Mouse (Mus musculus) midbrain, embryonic 13.5 days (tissue): ENCODE data around the gene A930033H14Rik. TPM values are rescaled to one million over a fixed set of nuclear protein-coding genes. Genes with fewer than 3 reads are reported as not detected.

Experiments used
- ATAC-seq: fragments of 200-750 bp; cut with Nextera tagmentation; 2 replicates; pipeline ENCODE4 v1.8.0; 2017; ENCODE audit warnings: mild to moderate bottlenecking, moderate TSS enrichment, moderate library complexity
- H3K27ac ChIP-seq: fragments of 300-500 bp; sonication (generic); 2 replicates; pipeline ENCODE4 v1.5.1; 2015; ENCODE audit warnings: inconsistent platforms, mild to moderate bottlenecking, moderate library complexity
- H3K27me3 ChIP-seq: fragments of 300-500 bp; sonication (generic); 2 replicates; pipeline ENCODE4 v1.6.1; 2015; ENCODE audit warnings: mild to moderate bottlenecking, inconsistent platforms
- H3K36me3 ChIP-seq: fragments of 300-500 bp; sonication (generic); 2 replicates; pipeline ENCODE4 v1.6.1; 2015; ENCODE audit warnings: mild to moderate bottlenecking, inconsistent platforms
- H3K4me1 ChIP-seq: fragments of 300-500 bp; sonication (generic); replicated peaks from 2 replicates; pipeline ENCODE4 v1.6.1; 2015; ENCODE audit warnings: inconsistent platforms
- H3K4me2 ChIP-seq: fragments of 300-500 bp; sonication (generic); replicated peaks from 2 replicates; pipeline ENCODE4 v1.6.1; 2015; ENCODE audit warnings: moderate library complexity, mild to moderate bottlenecking, inconsistent platforms
- H3K4me3 ChIP-seq: fragments of 300-500 bp; sonication (generic); replicated peaks from 2 replicates; pipeline ENCODE4 v1.5.1; 2015; ENCODE audit warnings: mild to moderate bottlenecking, inconsistent platforms
- H3K9ac ChIP-seq: fragments of 300-500 bp; sonication (generic); replicated peaks from 2 replicates; pipeline ENCODE4 v1.6.1; 2015; ENCODE audit warnings: mild to moderate bottlenecking, inconsistent platforms
- H3K9me3 ChIP-seq: fragments of 300-500 bp; sonication (generic); 2 replicates; pipeline ENCODE4 v1.6.1; 2016; ENCODE audit warnings: mild to moderate bottlenecking, inconsistent platforms
- WGBS: fragments of 180-500 bp; shearing (Covaris S2); methylation state at CpG from one replicate; pipeline ENCODE4 v1.1.7; 2015; 5-methylcytosine and 5-hydroxymethylcytosine counted together
- polyA plus RNA-seq: library from polyadenylated mRNA; unstranded; fragments of >200 nt; fragmentation: Nextera tagmentation; extraction: Ambion mirVana; gene quantifications from 2 replicates; pipeline ENCODE4 v1.2.1, GENCODE M21; 2015

A930033H14Rik gene
- polyA plus RNA-seq, 1 experiment from 2014 or later = 1.3 TPM

DNA sequence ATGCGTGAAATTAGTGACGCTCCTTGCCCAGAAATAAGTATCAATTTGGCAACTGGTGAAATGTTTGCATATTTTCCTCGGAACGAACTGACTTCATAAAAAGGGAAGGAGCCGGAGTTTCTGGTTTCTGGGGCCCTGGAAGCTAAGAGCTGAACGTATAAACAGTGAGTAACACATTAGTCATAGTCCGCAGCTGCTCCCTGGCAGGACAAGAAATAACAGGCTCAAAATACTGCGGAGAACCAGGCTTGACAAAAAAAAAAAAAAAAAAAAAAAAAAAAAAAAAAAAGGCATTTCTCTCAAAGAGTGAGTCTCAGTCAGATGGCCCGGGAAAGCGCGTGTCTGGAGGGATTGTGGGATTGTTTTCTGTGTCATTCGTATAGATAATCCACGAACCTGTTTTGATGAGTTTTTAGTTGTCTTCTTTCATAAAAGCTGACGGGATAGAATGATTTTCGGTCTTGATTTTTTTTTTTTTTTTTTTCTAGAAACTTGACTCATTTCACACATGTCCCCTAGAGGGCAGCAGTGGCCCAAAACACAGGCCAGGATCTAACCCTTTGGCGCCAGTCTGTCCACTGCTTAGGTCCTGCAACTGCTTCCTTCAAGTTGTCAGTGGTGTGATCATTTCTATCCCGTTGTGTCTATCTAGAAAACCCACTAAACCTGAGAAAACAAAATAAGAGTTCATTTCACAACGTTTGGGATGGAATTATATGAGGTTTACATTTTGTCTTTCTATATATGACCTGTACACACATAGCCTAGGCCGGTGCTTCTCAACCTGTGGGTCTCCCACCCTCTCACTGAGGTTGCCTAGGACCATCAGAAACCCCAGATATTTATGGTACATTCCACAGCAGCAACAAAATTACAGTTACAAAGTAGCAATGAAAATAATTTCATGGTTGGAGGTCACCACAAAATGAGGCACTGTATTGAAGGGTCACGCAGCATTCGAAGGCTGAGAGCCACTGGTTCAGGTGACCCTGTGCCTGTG is 26.7 kb downstream of the A930033H14Rik start:
- H3K4me1 ChIP-seq = 0 out of 2 replicates have a peak, but pooled peaks cover 2% of the 10 kb centered on the region
- peak overlapping the region; percentile 30 for H3K4me3 ChIP-seq
- 28% methylated on average over 21 of the region's 21 CpGs for WGBS
- peak overlapping the region; percentile 49 for H3K4me2 ChIP-seq
- no peak overlapping the region for H3K27ac ChIP-seq
- H3K27me3 ChIP-seq = no peaks in the 10 kb centered on the region
- peak; percentile 82; the same call in 1 of the 2 replicates for ATAC-seq
- no peaks in the 10 kb centered on the region for H3K36me3 ChIP-seq
- peaks cover 3% of the 10 kb centered on the region; the same call in 1 of the 2 replicates for H3K9me3 ChIP-seq
- peak overlapping the region; percentile 12; the same call in 1 of the 2 replicates for H3K9ac ChIP-seq

DNA sequence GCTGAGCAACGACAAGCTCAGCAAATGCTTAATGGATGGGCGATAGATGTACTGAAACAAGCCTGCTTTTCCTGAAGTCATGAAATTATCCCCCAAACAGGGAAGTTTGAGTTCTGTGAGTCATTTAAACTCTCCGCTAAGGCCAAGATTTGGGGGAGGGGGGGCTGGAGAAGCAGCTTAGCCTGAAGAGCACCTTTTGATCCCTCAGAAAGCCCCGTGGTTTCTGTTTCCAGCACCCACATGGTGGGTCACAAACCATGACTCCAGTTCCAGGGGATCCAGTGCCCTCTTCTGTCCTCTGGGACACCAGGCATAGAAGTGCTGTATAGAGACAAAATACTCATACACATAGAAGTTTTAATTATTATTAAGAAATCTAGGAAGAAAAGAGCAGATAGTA is 27.5 kb downstream of the A930033H14Rik start:
- Histone ChIP-seq H3K27me3 (no peaks in the 10 kb centered on the region), H3K27ac (no peak overlapping the region), H3K9ac (no peak overlapping the region), H3K4me1 (0 out of 2 replicates have a peak, but pooled peaks cover 2% of the 10 kb centered on the region), H3K4me2 (no peak overlapping the region), H3K4me3 (no peak overlapping the region), H3K9me3 (peaks cover 3% of the 10 kb centered on the region; the same call in 1 of the 2 replicates), H3K36me3 (no peaks in the 10 kb centered on the region)
- 82% methylated on average over 4 of the region's 4 CpGs for WGBS
- ATAC-seq = no peak

DNA sequence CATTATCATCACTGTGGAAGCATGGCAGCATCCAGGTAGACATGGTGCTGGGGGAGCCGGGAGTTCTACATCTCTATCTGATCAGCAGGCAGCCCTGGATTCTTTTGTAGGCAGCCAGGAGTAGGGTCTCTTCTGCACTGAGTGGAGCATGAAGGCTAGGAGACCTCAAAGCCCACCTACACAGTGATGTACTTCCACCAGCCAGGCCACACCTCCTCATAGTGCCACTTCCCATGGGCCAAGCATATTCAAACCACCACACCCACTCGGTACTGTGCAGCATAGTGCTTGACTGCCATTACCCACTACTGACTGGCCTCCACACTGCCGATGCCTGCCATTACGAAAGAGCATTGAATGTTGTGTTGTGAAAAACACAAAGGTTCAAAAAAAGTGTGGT is 28.0 kb downstream of the A930033H14Rik start:
- peaks cover 3% of the 10 kb centered on the region; the same call in 1 of the 2 replicates for H3K9me3 ChIP-seq
- no peak overlapping the region for H3K9ac ChIP-seq
- no peaks in the 10 kb centered on the region for H3K27me3 ChIP-seq
- H3K27ac ChIP-seq = no peak overlapping the region
- no peak overlapping the region for H3K4me2 ChIP-seq
- no peak overlapping the region for H3K4me3 ChIP-seq
- H3K4me1 ChIP-seq = 0 out of 2 replicates have a peak, but pooled peaks cover 2% of the 10 kb centered on the region
- ATAC-seq = no peak
- WGBS = 96% methylated on average over 4 of the region's 4 CpGs
- no peaks in the 10 kb centered on the region for H3K36me3 ChIP-seq

DNA sequence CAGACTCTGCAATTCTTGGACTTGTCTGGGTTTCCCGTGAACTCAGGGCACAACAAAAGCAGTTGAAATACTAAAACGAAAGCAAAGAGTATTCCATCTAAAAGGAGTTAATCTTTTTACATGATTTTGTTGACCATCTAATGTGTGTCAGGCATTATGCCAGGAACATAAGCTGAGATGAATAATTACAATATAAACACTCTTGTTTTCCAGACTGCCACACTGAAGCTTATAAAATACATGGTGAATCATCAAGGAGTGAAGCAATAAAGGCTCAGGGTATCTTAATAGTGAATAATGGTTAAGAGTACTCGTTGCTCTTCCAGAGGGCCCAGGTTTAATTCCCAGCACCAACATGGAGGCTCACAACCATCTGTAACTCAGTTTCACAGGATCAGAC is 31.9 kb downstream of the A930033H14Rik start:
- H3K9ac ChIP-seq = no peak overlapping the region
- H3K36me3 ChIP-seq = no peaks in the 10 kb centered on the region
- 0 out of 2 replicates have a peak, but pooled peaks cover 2% of the 10 kb centered on the region for H3K4me1 ChIP-seq
- peaks cover 3% of the 10 kb centered on the region; the same call in 1 of the 2 replicates for H3K9me3 ChIP-seq
- H3K27ac ChIP-seq = no peak overlapping the region
- ATAC-seq = no peak
- no peaks in the 10 kb centered on the region for H3K27me3 ChIP-seq
- WGBS = 86% methylated on average over 3 of the region's 3 CpGs
- no peak overlapping the region for H3K4me3 ChIP-seq
- H3K4me2 ChIP-seq = no peak overlapping the region

DNA sequence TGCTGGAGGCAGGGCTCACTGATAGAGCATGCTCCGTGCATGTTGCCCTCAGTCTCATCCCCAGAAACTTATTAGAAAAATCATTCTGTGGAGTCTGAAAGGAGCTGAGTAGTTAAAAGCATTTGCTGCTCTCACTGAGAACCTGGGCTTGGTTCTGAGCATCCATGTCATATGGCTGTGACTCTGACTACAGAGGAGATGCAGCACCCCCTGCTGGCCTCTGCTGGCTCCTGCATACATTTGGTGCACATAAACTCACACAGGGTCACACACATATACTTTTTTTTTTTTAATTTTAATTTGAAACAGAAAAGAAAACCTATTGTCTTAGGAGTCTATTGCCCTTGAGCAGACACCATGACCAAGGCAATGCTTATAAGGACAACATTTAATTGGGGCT is 33.6 kb downstream of the A930033H14Rik start:
- Histone ChIP-seq H3K9me3 (peaks cover 3% of the 10 kb centered on the region; the same call in 1 of the 2 replicates), H3K4me2 (no peak overlapping the region), H3K4me3 (no peak overlapping the region), H3K27ac (no peak overlapping the region), H3K9ac (no peak overlapping the region), H3K36me3 (no peaks in the 10 kb centered on the region), H3K27me3 (no peaks in the 10 kb centered on the region), H3K4me1 (no peaks in the 10 kb centered on the region)
- WGBS = 97% methylated on average over 1 of the region's 1 CpGs
- ATAC-seq = no peak

DNA sequence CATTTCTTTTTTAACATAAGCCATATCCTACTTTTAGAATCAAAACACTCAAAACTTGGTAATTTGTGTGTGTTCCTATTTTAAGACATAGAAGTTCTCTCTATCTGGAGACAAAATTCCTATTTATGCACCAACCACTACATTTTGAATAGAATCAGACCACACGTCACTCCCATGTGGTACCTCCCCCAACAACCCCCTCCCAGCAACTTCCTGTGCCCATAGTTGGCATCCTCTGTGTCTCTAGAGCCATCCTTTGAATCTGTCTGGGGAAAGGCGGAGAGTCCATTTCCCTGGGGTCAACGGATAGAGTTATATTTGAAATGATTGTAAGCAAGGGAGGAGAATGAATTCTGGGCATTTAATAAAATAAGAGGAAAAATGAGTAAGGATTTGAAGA is 36.8 kb downstream of the A930033H14Rik start:
- no peak for ATAC-seq
- Histone ChIP-seq H3K4me3 (no peak overlapping the region), H3K27me3 (no peaks in the 10 kb centered on the region), H3K4me1 (no peaks in the 10 kb centered on the region), H3K9ac (no peak overlapping the region), H3K4me2 (no peak overlapping the region), H3K9me3 (no peaks in the 10 kb centered on the region), H3K27ac (no peak overlapping the region), H3K36me3 (no peaks in the 10 kb centered on the region)
- 83% methylated on average over 3 of the region's 3 CpGs for WGBS

DNA sequence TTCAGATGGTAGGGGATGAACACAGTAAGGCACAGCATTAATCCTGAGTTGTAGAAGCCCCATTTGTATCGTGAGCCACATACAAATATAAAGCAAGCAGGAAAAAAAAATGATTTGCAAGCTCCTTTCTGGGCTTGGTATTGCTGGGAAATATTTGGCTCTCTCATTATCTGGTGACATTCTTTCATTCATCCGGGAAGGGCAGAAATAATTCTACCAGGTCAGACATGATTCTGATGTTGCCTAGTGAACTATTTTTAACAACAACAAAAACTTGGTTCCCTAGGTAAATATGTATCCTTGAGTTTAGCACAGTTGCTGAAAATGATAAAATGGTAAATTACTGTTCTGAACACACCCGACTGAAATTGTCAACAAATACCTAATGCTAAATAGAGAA is 40.5 kb downstream of the A930033H14Rik start:
- no peak overlapping the region for H3K4me2 ChIP-seq
- H3K4me1 ChIP-seq = no peaks in the 10 kb centered on the region
- no peaks in the 10 kb centered on the region for H3K27me3 ChIP-seq
- H3K9me3 ChIP-seq = no peaks in the 10 kb centered on the region
- no peak for ATAC-seq
- no peak overlapping the region for H3K27ac ChIP-seq
- H3K36me3 ChIP-seq = no peaks in the 10 kb centered on the region
- WGBS = 90% methylated on average over 3 of the region's 3 CpGs
- no peak overlapping the region for H3K4me3 ChIP-seq
- no peak overlapping the region for H3K9ac ChIP-seq

DNA sequence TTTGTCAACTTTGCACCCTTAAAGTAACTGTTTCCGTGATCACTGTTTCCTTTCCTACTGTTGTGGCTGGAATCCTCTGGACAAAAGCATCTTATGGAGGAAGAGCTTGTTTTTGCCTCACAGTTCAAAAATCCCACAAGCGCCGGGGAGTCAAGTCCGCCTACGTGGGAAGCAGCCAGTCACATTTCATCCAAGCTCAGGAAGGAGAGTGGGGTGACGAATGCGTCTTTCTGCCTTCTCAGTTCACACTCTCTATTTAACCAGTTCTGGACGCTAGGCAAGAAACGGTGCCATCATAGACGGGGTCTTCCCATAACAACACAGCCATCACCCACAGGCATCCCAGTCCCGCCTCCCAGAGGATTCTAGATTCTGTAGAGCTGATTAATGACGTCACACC is 46.4 kb downstream of the A930033H14Rik start:
- WGBS = 87% methylated on average over 12 of the region's 12 CpGs
- Histone ChIP-seq H3K4me2 (no peak overlapping the region), H3K27me3 (no peaks in the 10 kb centered on the region), H3K36me3 (no peaks in the 10 kb centered on the region), H3K4me1 (no peaks in the 10 kb centered on the region), H3K9me3 (no peaks in the 10 kb centered on the region), H3K4me3 (no peak overlapping the region), H3K27ac (no peak overlapping the region), H3K9ac (no peak overlapping the region)
- ATAC-seq = no peak

DNA sequence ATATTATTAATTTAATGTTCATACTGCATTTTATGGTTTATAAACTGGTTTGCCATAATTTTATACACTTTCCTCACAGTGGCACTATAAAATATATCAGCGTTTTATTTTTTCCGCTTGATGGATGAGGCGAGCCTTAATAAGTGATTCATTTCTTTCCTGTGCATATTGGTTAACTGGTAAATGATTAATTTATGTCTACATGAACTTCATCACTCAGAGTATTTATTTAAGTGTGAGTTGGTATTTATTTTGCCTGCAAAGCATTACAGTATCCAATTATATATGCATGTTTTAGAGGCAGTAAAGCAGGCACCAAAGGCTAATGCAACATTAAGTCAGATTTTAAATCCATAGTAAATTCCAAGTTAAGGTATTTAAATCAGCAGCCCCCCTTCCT is 47.1 kb downstream of the A930033H14Rik start:
- ATAC-seq = no peak
- Histone ChIP-seq H3K9ac (no peak overlapping the region), H3K27me3 (no peaks in the 10 kb centered on the region), H3K4me3 (no peak overlapping the region), H3K4me2 (no peak overlapping the region), H3K4me1 (no peaks in the 10 kb centered on the region), H3K36me3 (no peaks in the 10 kb centered on the region), H3K27ac (no peak overlapping the region), H3K9me3 (no peaks in the 10 kb centered on the region)
- 88% methylated on average over 3 of the region's 3 CpGs for WGBS

DNA sequence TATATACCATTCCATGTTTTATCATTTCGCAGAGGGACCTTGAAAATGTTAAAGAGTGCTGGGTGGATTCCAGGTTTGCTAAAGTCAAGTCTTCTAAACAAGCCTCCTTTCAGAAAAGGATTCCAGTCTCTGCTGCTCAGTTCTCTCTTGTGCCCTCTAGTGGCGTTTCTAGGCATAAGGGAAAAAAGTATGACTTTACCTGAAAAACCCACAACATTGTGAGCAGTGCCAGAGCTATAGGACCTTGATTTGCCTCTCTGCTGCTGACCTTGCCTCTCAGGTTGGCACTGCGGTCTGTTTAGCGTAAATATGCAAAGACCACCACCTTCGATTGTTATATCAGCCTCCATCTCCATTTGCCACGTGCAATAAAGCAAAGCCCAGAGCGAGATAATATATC is 47.8 kb downstream of the A930033H14Rik start:
- no peaks in the 10 kb centered on the region for H3K4me1 ChIP-seq
- H3K36me3 ChIP-seq = no peaks in the 10 kb centered on the region
- ATAC-seq = no peak
- 69% methylated on average over 7 of the region's 7 CpGs for WGBS
- no peaks in the 10 kb centered on the region for H3K27me3 ChIP-seq
- H3K27ac ChIP-seq = no peak overlapping the region
- H3K4me2 ChIP-seq = no peak overlapping the region
- no peaks in the 10 kb centered on the region for H3K9me3 ChIP-seq
- H3K4me3 ChIP-seq = no peak overlapping the region
- no peak overlapping the region for H3K9ac ChIP-seq

DNA sequence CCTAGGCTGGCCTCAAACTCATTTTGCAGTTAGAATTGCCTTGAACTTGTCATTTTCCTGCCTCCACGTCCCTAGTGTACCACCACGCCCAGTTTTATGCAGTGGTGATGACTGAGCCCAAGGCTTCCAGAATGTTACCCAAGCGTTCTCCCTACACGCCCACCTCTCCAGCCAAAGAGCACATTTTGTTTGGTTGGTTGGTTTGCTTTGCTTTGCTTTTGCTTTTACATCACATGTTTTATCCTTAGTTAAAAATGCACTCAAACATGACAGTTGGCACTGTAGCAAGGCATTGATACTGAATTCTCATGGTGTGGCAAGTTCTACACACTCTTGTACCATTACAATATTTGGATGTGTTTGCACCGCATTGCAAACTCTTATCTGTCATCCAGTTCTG is 49.7 kb downstream of the A930033H14Rik start:
- Histone ChIP-seq H3K9me3 (no peaks in the 10 kb centered on the region), H3K4me1 (no peaks in the 10 kb centered on the region), H3K36me3 (no peaks in the 10 kb centered on the region), H3K27me3 (no peaks in the 10 kb centered on the region), H3K4me2 (no peak overlapping the region), H3K9ac (no peak overlapping the region), H3K4me3 (no peak overlapping the region), H3K27ac (no peak overlapping the region)
- WGBS = 88% methylated on average over 5 of the region's 5 CpGs
- ATAC-seq = no peak

DNA sequence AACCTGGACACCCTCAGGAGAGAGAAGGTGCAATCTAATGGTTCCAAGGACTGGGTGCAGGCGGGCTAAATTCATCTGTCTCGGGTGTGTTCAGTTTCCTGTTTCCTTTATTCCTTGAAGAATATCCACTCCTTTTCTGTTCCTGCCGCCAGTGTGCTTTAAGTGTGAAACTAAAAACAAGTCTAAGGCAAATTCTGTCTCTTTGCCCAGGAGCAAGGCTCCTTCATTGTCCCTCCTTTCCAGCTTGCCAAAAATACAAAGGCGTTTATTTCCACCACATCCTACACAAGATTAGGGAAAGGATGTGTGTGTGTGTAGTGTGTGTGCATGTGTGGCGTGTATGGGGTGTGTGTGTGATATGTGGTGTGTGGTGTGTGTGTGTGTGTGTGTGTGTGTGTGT is 50.3 kb downstream of the A930033H14Rik start:
- H3K4me1 ChIP-seq = no peaks in the 10 kb centered on the region
- ATAC-seq = no peak
- H3K4me3 ChIP-seq = no peak overlapping the region
- H3K9ac ChIP-seq = no peak overlapping the region
- H3K9me3 ChIP-seq = no peaks in the 10 kb centered on the region
- H3K4me2 ChIP-seq = no peak overlapping the region
- 86% methylated on average over 5 of the region's 5 CpGs for whole genome bisulfite sequencing
- H3K27ac ChIP-seq = no peak overlapping the region
- no peaks in the 10 kb centered on the region for H3K36me3 ChIP-seq
- H3K27me3 ChIP-seq = no peaks in the 10 kb centered on the region
